Mouse (Mus musculus): ENCODE results near the gene Taf8. TPM values are rescaled to one million over a fixed set of nuclear protein-coding genes. Genes with fewer than 3 reads are reported as not detected.
"Not testable (repeated sequence)": the region's sequence is repeated elsewhere in the genome, so short reads cannot be mapped to it uniquely, and the experiment has no call there.

The Taf8 gene
- polyA plus RNA-seq, 1 experiment from 2014 or later: 21.5 TPM

DNA sequence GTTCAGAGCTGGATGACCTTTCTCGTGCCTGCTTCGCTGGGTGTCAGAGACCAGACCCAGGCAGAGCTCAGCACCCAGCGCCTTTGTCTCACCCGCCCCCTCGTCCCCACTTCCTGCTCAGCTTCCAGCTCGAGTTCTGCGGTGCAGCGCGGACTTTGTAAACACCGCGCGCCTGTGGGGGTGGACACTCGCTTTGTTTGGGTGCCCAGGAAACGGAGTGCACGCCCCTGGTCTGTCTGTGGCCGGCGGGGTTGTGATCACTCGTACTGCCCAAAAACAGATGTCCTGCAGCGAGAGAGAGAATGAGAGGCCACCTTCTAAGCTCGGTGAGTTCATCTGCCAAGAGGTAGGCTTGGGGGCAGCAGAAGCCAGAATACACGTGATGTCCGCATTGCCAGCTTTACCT is 2.9 kb upstream of the Taf8 start, which contains the start of gene Ccnd3:
TSS of gene Ccnd3 (plus strand) at position 111 of the 406 bp plus-strand sequence.
- under 1% methylated on average over 22 of the region's 22 CpGs for WGBS

GRCm38 (mm10) chr17:47504228-47504627 is 2.1 kb upstream of the Taf8 start:
- Histone ChIP-seq H3K9me3 (ENCODE audit: control insufficient read depth, low read length) (no peaks in the 10 kb centered on the region), H3K4me1 (replicated peaks; ENCODE audit: control insufficient read depth, insufficient read depth, low read length) (peaks cover 39% of the 10 kb centered on the region), H3K27ac (ENCODE audit: low read depth) (peak overlapping the region; percentile 44; the same call in 1 of the 2 replicates), H3K9ac (ENCODE audit: low read length) (peak overlapping the region; percentile 46; the same call in 1 of the 2 replicates), H3K27me3 (replicated peaks; ENCODE audit: control insufficient read depth, insufficient read depth, low read length) (no peaks in the 10 kb centered on the region), H3K4me3 (ENCODE audit: low read depth, low read length) (peak overlapping the region; percentile 35), H3K4me2 (ENCODE audit: low read length) (peak overlapping the region; percentile 53), H3K36me3 (ENCODE audit: control insufficient read depth, insufficient read depth, low read length) (peaks cover 11% of the 10 kb centered on the region; the same call in 1 of the 2 replicates)
- ATAC-seq (replicated peaks; ENCODE audit: low FRiP score, low TSS enrichment, low read depth): no peak
- DNase-seq (ENCODE audit: low spot score): no peak
- 50% methylated on average over 5 of the region's 5 CpGs for WGBS

More for the DNA sequence above, 2.9 kb upstream of the Taf8 start, which contains the start of gene Ccnd3:
- peak within 1 kb of the TSS; percentile 44; the same call in 1 of the 2 replicates for H3K27ac ChIP-seq (ENCODE audit: low read depth)
- 0 out of 2 replicates have a peak, but pooled peaks have one; percentile 4 for ATAC-seq (replicated peaks; ENCODE audit: low FRiP score, low TSS enrichment, low read depth)
- peak within 1 kb of the TSS; percentile 53 for H3K4me2 ChIP-seq (ENCODE audit: low read length)
- H3K27me3 ChIP-seq (replicated peaks; ENCODE audit: control insufficient read depth, insufficient read depth, low read length): no peaks in the 10 kb centered on the region
- peaks cover 41% of the 10 kb centered on the region for H3K4me1 ChIP-seq (replicated peaks; ENCODE audit: control insufficient read depth, insufficient read depth, low read length)
- peak within 1 kb of the TSS; percentile 46 for H3K9ac ChIP-seq (ENCODE audit: low read length)
- DNase-seq (ENCODE audit: low spot score): peak; percentile 82
- H3K36me3 ChIP-seq (ENCODE audit: control insufficient read depth, insufficient read depth, low read length): 0 out of 2 replicates have a peak, but pooled peaks cover 4% of the 10 kb centered on the region
- H3K9me3 ChIP-seq (ENCODE audit: control insufficient read depth, low read length): no peaks in the 10 kb centered on the region
- H3K4me3 ChIP-seq (ENCODE audit: low read depth, low read length): peak within 1 kb of the TSS; percentile 35

DNA sequence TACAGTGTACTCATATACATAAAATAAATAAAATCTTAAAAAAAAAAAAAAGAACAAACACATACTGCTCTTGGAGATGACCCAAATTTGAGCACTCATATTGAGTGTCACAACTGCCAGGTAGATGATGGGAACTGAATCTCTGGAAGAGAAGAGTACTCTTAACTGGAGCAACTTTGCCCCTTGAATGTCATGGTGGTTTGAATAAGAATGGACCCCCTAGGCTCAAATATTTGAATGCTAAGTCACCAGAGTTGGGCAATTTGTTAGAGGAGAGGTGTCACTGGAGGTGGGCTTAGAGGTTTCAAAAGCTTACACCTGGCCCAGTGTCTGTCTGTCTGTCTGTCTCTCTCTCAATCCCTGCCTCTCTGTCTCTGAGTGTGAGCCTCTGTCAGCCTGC is 1.6 kb upstream of the Taf8 start:
- no peak overlapping the region for H3K27ac ChIP-seq (ENCODE audit: low read depth)
- peaks cover 37% of the 10 kb centered on the region for H3K4me1 ChIP-seq (replicated peaks; ENCODE audit: control insufficient read depth, insufficient read depth, low read length)
- no peak for DNase-seq (ENCODE audit: low spot score)
- no peak overlapping the region for H3K9ac ChIP-seq (ENCODE audit: low read length)
- H3K27me3 ChIP-seq (replicated peaks; ENCODE audit: control insufficient read depth, insufficient read depth, low read length): no peaks in the 10 kb centered on the region
- no peak overlapping the region for H3K4me3 ChIP-seq (ENCODE audit: low read depth, low read length)
- ATAC-seq (replicated peaks; ENCODE audit: low FRiP score, low TSS enrichment, low read depth): no peak
- H3K4me2 ChIP-seq (ENCODE audit: low read length): no peak overlapping the region
- no peaks in the 10 kb centered on the region for H3K9me3 ChIP-seq (ENCODE audit: control insufficient read depth, low read length)
- H3K36me3 ChIP-seq (ENCODE audit: control insufficient read depth, insufficient read depth, low read length): peaks cover 16% of the 10 kb centered on the region; the same call in 1 of the 2 replicates

GRCm38 (mm10) chr17:47502707-47503045 is 584 bp upstream of the Taf8 start:
- Histone ChIP-seq H3K36me3 (ENCODE audit: control insufficient read depth, insufficient read depth, low read length) (peaks cover 24% of the 10 kb centered on the region), H3K4me2 (ENCODE audit: low read length) (peak overlapping the region; percentile 72), H3K4me1 (replicated peaks; ENCODE audit: control insufficient read depth, insufficient read depth, low read length) (peaks cover 29% of the 10 kb centered on the region)
- ATAC-seq (replicated peaks; ENCODE audit: low FRiP score, low TSS enrichment, low read depth); H3K27me3 ChIP-seq (replicated peaks; ENCODE audit: control insufficient read depth, insufficient read depth, low read length); H3K9me3 ChIP-seq (ENCODE audit: control insufficient read depth, low read length); DNase-seq (ENCODE audit: low spot score); H3K4me3 ChIP-seq (ENCODE audit: low read depth, low read length); H3K27ac ChIP-seq (ENCODE audit: low read depth); H3K9ac ChIP-seq (ENCODE audit: low read length): not testable (repeated sequence)
- 79% methylated on average over 6 of the region's 6 CpGs for WGBS

- Histone ChIP-seq H3K9ac (ENCODE audit: low read length) (peak overlapping the region; percentile 75), H3K36me3 (ENCODE audit: control insufficient read depth, insufficient read depth, low read length) (peaks cover 33% of the 10 kb centered on the region), H3K27ac (ENCODE audit: low read depth) (no peak overlapping the region), H3K9me3 (ENCODE audit: control insufficient read depth, low read length) (no peaks in the 10 kb centered on the region), H3K4me3 (ENCODE audit: low read depth, low read length) (peak overlapping the region; percentile 81), H3K4me1 (replicated peaks; ENCODE audit: control insufficient read depth, insufficient read depth, low read length) (peaks cover 22% of the 10 kb centered on the region), H3K4me2 (ENCODE audit: low read length) (peak overlapping the region; percentile 72), H3K27me3 (replicated peaks; ENCODE audit: control insufficient read depth, insufficient read depth, low read length) (no peaks in the 10 kb centered on the region)
- DNase-seq (ENCODE audit: low spot score) (no peak), ATAC-seq (replicated peaks; ENCODE audit: low FRiP score, low TSS enrichment, low read depth) (0 out of 2 replicates have a peak, but pooled peaks have one; percentile 3)
- WGBS: 6% methylated on average over 11 of the region's 11 CpGs
Observed at GRCm38 (mm10) chr17:47501531-47501930, 561 bp downstream of the Taf8 start.

GRCm38 (mm10) chr17:47494132-47494531 is 8.0 kb downstream of the Taf8 start:
- Histone ChIP-seq H3K27ac (ENCODE audit: low read depth) (no peak overlapping the region), H3K4me3 (ENCODE audit: low read depth, low read length) (no peak overlapping the region), H3K4me1 (replicated peaks; ENCODE audit: control insufficient read depth, insufficient read depth, low read length) (no peaks in the 10 kb centered on the region), H3K9me3 (ENCODE audit: control insufficient read depth, low read length) (no peaks in the 10 kb centered on the region), H3K36me3 (ENCODE audit: control insufficient read depth, insufficient read depth, low read length) (peaks cover 92% of the 10 kb centered on the region), H3K4me2 (ENCODE audit: low read length) (no peak overlapping the region), H3K9ac (ENCODE audit: low read length) (no peak overlapping the region), H3K27me3 (replicated peaks; ENCODE audit: control insufficient read depth, insufficient read depth, low read length) (no peaks in the 10 kb centered on the region)
- DNase-seq (ENCODE audit: low spot score): no peak
- no peak for ATAC-seq (replicated peaks; ENCODE audit: low FRiP score, low TSS enrichment, low read depth)
- WGBS: 89% methylated on average over 11 of the region's 11 CpGs

GRCm38 (mm10) chr17:47493653-47494052 is 8.4 kb downstream of the Taf8 start:
- ATAC-seq (replicated peaks; ENCODE audit: low FRiP score, low TSS enrichment, low read depth): no peak

GRCm38 (mm10) chr17:47492731-47493130 is 9.4 kb downstream of the Taf8 start:
- H3K4me3 ChIP-seq (ENCODE audit: low read depth, low read length): no peak overlapping the region
- H3K27me3 ChIP-seq (replicated peaks; ENCODE audit: control insufficient read depth, insufficient read depth, low read length): no peaks in the 10 kb centered on the region
- H3K36me3 ChIP-seq (ENCODE audit: control insufficient read depth, insufficient read depth, low read length): peaks cover 92% of the 10 kb centered on the region
- no peak overlapping the region for H3K9ac ChIP-seq (ENCODE audit: low read length)
- 73% methylated on average over 6 of the region's 6 CpGs for WGBS
- no peaks in the 10 kb centered on the region for H3K9me3 ChIP-seq (ENCODE audit: control insufficient read depth, low read length)
- DNase-seq (ENCODE audit: low spot score): no peak
- H3K4me2 ChIP-seq (ENCODE audit: low read length): no peak overlapping the region
- no peak for ATAC-seq (replicated peaks; ENCODE audit: low FRiP score, low TSS enrichment, low read depth)
- H3K4me1 ChIP-seq (replicated peaks; ENCODE audit: control insufficient read depth, insufficient read depth, low read length): no peaks in the 10 kb centered on the region
- no peak overlapping the region for H3K27ac ChIP-seq (ENCODE audit: low read depth)

More at GRCm38 (mm10) chr17:47493653-47494052, 8.4 kb downstream of the Taf8 start:
- Histone ChIP-seq H3K4me1 (replicated peaks; ENCODE audit: control insufficient read depth, insufficient read depth, low read length) (no peaks in the 10 kb centered on the region), H3K4me3 (ENCODE audit: low read depth, low read length) (no peak overlapping the region), H3K9me3 (ENCODE audit: control insufficient read depth, low read length) (no peaks in the 10 kb centered on the region), H3K36me3 (ENCODE audit: control insufficient read depth, insufficient read depth, low read length) (peaks cover 91% of the 10 kb centered on the region), H3K27me3 (replicated peaks; ENCODE audit: control insufficient read depth, insufficient read depth, low read length) (no peaks in the 10 kb centered on the region), H3K4me2 (ENCODE audit: low read length) (no peak overlapping the region), H3K27ac (ENCODE audit: low read depth) (no peak overlapping the region), H3K9ac (ENCODE audit: low read length) (no peak overlapping the region)
- no peak for DNase-seq (ENCODE audit: low spot score)
- WGBS: 85% methylated on average over 6 of the region's 6 CpGs

DNA sequence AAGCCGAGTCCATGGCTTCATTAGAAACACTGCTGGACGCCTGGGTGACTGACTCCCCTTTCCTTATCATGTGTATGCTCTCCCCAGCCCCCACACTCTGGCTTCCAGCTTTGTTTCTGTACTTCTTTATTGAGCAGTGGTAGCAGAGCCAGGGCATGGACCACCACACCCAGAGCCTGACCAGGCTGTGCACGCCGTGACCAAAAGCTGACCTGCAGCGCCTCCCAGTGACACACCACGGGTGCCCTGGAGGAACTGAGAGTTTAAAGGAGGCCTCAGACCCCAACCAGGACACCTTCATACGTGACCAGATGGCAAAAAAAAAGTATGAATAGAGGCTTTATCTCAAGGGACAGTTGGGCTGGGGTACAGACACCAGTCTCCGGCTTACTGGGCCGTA is 11.3 kb downstream of the Taf8 start:
- no peak overlapping the region for H3K4me2 ChIP-seq (ENCODE audit: low read length)
- H3K9ac ChIP-seq (ENCODE audit: low read length): no peak overlapping the region
- no peaks in the 10 kb centered on the region for H3K27me3 ChIP-seq (replicated peaks; ENCODE audit: control insufficient read depth, insufficient read depth, low read length)
- H3K27ac ChIP-seq (ENCODE audit: low read depth): no peak overlapping the region
- peaks cover 79% of the 10 kb centered on the region for H3K36me3 ChIP-seq (ENCODE audit: control insufficient read depth, insufficient read depth, low read length)
- ATAC-seq (replicated peaks; ENCODE audit: low FRiP score, low TSS enrichment, low read depth) (no peak), DNase-seq (ENCODE audit: low spot score) (peak; percentile 53)
- H3K4me3 ChIP-seq (ENCODE audit: low read depth, low read length): no peak overlapping the region
- no peaks in the 10 kb centered on the region for H3K9me3 ChIP-seq (ENCODE audit: control insufficient read depth, low read length)
- WGBS: 76% methylated on average over 9 of the region's 9 CpGs
- H3K4me1 ChIP-seq (replicated peaks; ENCODE audit: control insufficient read depth, insufficient read depth, low read length): peaks cover 4% of the 10 kb centered on the region
